Mouse (Mus musculus): ENCODE data around the gene Numb.

Gene Numb

DNA sequence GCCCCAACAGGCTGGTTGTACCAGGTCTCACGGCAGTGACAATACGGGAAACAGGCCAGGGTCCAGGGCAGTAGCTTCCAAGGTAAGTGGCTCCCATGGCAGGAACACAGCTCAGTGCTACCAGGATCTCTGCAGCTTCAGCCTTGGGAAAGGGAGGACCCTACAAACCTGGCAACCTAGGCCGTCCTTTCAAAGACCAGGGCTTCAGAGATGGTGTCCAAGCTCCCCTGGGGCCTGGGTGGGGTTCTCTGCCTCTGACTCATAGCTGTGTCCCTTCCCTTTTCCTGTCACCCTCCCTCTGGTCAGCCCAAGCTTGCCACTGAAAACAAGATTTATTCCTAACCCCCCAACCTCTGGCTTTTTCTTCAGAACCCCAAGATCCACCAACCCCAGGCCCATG, 141.6 kb downstream of the Numb start:
- no peak for DNase-seq

DNA sequence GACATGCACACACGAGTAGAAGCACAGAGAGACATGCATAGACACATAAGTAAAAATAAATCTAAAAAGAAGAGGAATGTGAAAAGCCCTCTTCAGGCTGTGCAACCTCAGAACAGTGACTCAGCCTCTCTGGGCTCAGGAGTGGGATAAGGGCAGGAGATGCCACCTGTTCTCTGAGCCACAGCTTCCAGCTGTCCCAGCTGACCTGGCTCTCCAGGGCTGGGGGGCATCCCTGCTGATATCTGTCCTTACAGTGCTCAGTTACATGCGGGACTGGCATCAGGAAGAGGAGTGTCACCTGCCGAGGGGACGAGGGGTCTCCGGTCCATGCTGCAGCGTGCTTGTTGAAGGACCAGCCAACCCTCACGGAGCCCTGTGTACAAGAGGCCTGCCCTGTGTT, 145.0 kb downstream of the Numb start:
- DNase-seq = no peak

- DNase-seq = no peak
Measured at GRCm38 (mm10) chr12:83775621-83776020, 146.1 kb downstream of the Numb start.

DNA sequence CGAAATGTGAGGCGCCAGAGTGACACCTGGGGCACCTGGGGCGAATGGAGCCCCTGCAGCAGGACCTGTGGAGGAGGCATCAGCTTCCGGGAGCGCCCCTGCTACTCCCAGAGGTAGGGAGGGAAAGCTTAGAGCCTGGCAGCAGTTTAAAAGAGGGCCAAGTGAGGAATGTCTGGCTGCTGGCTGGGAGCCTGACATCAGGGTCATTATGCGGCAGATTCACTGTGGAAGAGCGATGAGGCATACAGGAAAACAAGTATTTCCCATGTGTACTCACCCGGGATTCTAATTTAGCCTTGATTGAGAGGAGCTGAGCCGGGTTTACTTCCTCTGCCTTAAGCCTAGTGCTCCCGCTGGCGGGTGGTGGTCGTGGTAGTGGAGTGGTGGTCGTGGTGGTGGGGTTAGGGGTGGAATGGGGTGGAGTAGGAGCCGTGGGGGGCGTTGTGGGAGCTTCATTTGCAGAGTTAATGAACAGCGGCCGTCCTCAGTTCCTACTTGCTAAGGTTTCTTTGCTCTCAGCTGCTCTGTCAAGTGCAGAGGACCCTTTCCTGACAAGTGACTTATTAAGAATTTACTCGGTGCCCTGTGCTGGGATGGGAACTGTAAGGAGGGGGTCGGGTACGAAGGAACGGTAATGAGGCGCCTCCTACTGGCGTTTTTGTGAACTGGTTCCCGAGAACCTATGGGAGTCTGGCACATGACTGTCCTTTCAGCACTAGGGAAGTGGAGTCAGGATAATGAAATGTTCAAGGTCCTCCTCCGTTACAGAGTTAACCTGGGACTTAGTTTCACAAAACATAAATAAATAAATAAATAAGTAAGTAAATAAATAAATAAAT, 151.1 kb downstream of the Numb start:
- DNase-seq = peak; percentile 75

DNA sequence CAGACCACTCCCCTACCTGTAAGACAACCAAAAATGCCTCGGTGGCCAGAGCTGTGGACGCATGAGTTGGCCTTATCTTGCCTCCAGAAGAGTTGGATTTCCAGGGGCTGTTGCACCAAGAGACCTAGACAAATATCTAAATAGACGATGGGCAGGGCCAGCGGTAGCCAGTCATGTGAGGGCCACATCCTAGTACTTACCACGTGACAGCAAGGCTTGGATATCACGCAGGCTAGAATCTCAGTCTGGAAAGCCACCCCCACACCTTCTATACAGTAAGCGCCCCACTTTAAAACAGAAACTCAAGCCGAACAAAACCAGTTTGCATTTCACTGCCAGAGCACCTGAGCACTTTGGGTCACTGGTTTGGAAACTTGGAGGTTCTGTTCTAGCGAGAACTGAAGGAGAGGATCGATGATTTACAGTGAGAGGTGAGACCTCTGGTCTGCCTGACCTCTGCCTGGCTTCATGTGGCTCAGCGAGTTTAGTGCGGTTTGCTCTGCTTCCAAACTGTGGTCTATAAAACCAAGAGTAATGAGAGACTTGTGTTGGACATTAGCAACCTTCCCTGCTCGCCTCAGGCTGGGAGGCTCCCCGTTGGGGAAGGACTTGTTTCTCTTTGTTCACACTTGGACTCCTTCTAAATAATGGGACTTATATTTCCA, 153.4 kb downstream of the Numb start:
- no peak for DNase-seq

GRCm38 (mm10) chr12:83767833-83768232, 153.9 kb downstream of the Numb start:
- no peak for DNase-seq

GRCm38 (mm10) chr12:83765965-83766603, 155.7 kb downstream of the Numb start:
- DNase-seq = no peak

DNA sequence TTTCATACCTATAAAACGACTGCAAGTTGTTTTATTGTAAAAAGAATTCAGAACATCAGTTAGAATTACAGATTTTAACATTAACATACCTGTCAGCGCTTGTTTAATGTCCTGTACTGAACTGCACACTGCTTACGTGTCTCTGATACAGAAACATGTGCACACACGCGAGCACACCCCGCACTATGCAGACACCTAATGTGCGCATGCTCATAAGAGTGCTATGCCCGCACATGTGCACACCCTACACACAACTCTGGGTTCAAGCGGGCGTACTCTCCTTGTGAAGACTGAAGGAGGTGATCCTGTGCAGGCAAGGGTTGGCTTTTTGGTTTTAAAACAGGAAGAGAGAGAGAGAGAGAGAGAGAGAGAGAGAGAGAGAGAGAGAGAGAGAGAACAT, 157.2 kb downstream of the Numb start:
- DNase-seq = no peak

DNA sequence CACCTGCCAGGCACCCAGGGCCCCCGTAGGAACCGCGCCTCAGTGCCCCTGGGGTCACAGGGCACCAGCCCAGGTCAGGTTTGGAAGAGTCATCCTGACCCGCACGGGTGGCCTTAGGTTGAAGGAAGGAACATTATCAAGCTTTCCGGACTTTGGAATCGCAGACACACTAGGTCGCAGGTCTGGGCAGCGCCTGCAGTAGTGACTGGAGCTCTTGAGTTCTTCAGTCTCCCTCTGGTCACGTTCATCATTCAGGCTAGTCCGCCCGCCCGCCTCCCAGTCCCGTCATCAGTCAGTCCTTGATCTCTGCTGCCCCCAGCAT, 157.7 kb downstream of the Numb start:
- DNase-seq = no peak

DNA sequence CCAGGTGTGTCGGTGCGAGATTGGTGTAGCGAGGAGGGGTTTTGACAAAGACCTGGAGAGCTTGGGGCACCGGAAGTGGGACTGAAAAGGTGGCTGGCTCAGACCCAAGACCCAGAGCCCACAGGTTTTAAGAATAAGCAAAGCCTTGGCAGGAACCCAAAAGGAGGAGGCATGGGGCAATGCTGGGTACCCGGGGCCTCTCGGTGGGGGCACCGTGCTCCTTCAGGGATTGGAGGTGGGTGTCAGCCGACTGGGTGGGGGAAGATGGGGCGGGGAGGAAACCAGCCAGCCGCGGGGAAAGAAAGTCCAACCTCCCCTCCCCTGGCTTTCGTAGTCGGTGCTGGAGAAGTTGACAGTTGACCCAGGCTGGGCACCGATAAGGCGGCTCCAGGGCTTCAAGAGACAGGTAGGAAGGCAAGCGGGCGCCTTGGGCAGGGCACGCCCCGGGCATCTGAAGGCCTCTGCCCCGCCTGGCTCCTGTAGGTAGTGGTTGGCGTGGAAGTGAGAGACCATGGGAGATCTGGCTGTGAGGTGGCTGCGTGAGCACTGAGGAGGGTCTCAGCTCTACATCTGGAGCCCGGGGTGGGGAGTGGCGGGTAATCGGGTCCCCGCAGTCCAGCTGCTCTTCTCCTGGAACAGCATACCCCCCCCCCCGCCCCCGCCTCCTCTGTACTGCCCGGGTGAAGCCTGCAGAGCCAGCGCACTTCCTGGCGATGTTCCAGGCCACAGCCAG, 158.3 kb downstream of the Numb start, which contains the start of gene Papln:
Papln (plus strand) TSS at position 324 of the 733 bp plus-strand sequence.
- peak; percentile 34 for DNase-seq

DNA sequence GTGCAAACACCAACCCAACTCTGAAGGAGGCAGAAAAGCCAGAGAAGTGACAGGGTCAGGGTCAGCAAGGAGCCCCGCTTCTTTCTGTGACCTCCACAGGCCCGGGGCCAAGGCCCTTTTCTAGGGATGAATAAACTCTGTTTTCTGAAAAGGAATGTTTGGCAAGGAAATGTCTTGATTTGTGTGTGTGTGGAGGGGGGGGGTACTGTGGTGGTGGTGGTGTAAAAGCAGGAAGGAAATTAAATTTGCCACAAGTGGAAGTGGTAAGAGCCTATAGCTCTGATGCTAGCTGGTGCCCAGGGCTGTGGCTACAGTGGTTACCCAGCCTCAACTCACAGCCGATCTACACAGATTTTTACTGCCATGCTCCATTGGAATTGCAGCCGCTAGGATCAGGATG, 159.0 kb downstream of the Numb start:
- no peak for DNase-seq

- DNase-seq = no peak
Measured at GRCm38 (mm10) chr12:83760201-83760600, 161.5 kb downstream of the Numb start.

- no peak for DNase-seq
Measured at GRCm38 (mm10) chr12:83758735-83759134, 163.0 kb downstream of the Numb start.

DNA sequence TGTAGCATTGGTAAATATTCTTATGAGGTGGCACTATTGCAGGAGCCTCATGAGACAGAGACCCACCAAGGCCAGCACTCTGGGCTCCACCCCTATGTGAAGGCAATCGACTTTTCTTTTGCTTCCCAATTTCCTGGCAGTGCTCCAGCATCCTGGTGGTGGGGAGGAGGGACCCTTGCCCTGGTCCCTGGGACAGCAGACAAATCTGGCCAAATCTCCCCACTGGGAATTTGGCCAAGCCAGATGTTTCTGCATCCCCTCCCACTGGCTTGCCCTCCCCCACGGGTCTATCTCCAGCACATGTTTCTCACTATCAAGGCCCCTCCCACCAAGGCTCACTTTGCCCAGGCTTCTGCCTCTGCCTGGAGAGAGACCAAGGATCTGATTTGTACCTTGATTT, 169.2 kb downstream of the Numb start:
- DNase-seq = no peak

- DNase-seq = no peak
Measured at GRCm38 (mm10) chr12:83749186-83749585, 172.5 kb downstream of the Numb start.
